Mouse (Mus musculus) kidney, adult 2 months (tissue): ENCODE measurements around the gene Celf2. TPM values are rescaled to one million over a fixed set of nuclear protein-coding genes. Genes with fewer than 3 reads are reported as not detected.

Experiments
- DNase-seq: peaks from one replicate; pipeline ENCODE4 v3.0.0; 2021
- H3K27ac ChIP-seq: fragments of 200-500 bp; 2 replicates; pipeline ENCODE4 v1.5.1; 2012; ENCODE audit warnings: low read depth, low read length, control low read depth, inconsistent platforms; ENCODE audit not compliant: insufficient read depth
- H3K27me3 ChIP-seq: fragments of 200-500 bp; replicated peaks from 2 replicates; pipeline ENCODE4 v1.6.1; 2012; ENCODE audit warnings: mild to moderate bottlenecking, moderate library complexity, low read length, inconsistent platforms; ENCODE audit not compliant: control insufficient read depth, insufficient read depth
- H3K36me3 ChIP-seq: fragments of 200-500 bp; 2 replicates; pipeline ENCODE4 v1.6.1; 2012; ENCODE audit warnings: mild to moderate bottlenecking, moderate library complexity, low read length, inconsistent platforms; ENCODE audit not compliant: control insufficient read depth, insufficient read depth
- H3K4me1 ChIP-seq: fragments of 200-500 bp; 2 replicates; pipeline ENCODE4 v1.6.1; 2011; ENCODE audit warnings: low read length; ENCODE audit not compliant: control insufficient read depth, insufficient read depth
- H3K4me3 ChIP-seq: fragments of 200-500 bp; 2 replicates; pipeline ENCODE4 v1.5.1; 2011; ENCODE audit warnings: mild to moderate bottlenecking, low read depth, low read length, control low read depth; ENCODE audit not compliant: insufficient read depth
- CTCF ChIP-seq: fragments of 200-500 bp; conservative IDR thresholded peaks from 2 replicates; pipeline ENCODE4 v1.5.1; 2011; ENCODE audit warnings: low read depth, mild to moderate bottlenecking, control low read depth, low read length, moderate library complexity, mixed read lengths; ENCODE audit not compliant: insufficient read depth, insufficient read length
- POLR2A ChIP-seq: fragments of 200-500 bp; IDR thresholded peaks from one replicate; pipeline ENCODE4 v1.6.1; 2011; ENCODE audit warnings: low read depth, low read length, control low read depth
- WGBS: fragments of 180-500 bp; shearing (Covaris S2); methylation state at CpG from one replicate; pipeline ENCODE4 v1.1.7; 2018; 5-methylcytosine and 5-hydroxymethylcytosine counted together
- polyA plus RNA-seq: library from polyadenylated mRNA; depleted of rRNA; stranded (reverse); fragments of >200 nt; gene quantifications from 2 replicates; pipeline ENCODE4 v1.2.3, GENCODE M21; 2012

The Celf2 gene
- polyA plus RNA-seq, 1 experiment = 11.5 TPM

GRCm38 (mm10) chr2:6884796-6885711 is 624.3 kb downstream of the Celf2 start:
- WGBS = 87% methylated on average over 8 of the region's 8 CpGs
- TF ChIP-seq POLR2A (no peak), CTCF (no peak)

GRCm38 (mm10) chr2:6883996-6884795 is 625.2 kb downstream of the Celf2 start:
- 82% methylated on average over 13 of the region's 13 CpGs for whole genome bisulfite sequencing
- no peaks in the 10 kb centered on the region for H3K36me3 ChIP-seq
- no peak overlapping the region for H3K27ac ChIP-seq
- DNase-seq = no peak
- no peaks in the 10 kb centered on the region for H3K27me3 ChIP-seq
- no peaks in the 10 kb centered on the region for H3K4me1 ChIP-seq
- no peak overlapping the region for H3K4me3 ChIP-seq
- TF ChIP-seq POLR2A (no peak), CTCF (no peak)

More at GRCm38 (mm10) chr2:6884796-6885711, 624.3 kb downstream of the Celf2 start:
- H3K27ac ChIP-seq = no peak overlapping the region
- H3K36me3 ChIP-seq = no peaks in the 10 kb centered on the region
- H3K4me1 ChIP-seq = no peaks in the 10 kb centered on the region
- no peak overlapping the region for H3K4me3 ChIP-seq
- no peak for DNase-seq
- H3K27me3 ChIP-seq = no peaks in the 10 kb centered on the region

GRCm38 (mm10) chr2:6882236-6882885 is 627.0 kb downstream of the Celf2 start:
- no peaks in the 10 kb centered on the region; the same call in 1 of the 2 replicates for H3K27me3 ChIP-seq
- no peak for DNase-seq
- TF ChIP-seq CTCF (no peak), POLR2A (no peak)
- H3K4me3 ChIP-seq = no peak overlapping the region
- WGBS = 81% methylated on average over 6 of the region's 6 CpGs
- H3K36me3 ChIP-seq = no peaks in the 10 kb centered on the region
- H3K4me1 ChIP-seq = no peaks in the 10 kb centered on the region
- H3K27ac ChIP-seq = no peak overlapping the region

- no peak overlapping the region for H3K27ac ChIP-seq
- DNase-seq = no peak
- no peak for TF ChIP-seq POLR2A
- TF ChIP-seq CTCF = no peak
Measured at GRCm38 (mm10) chr2:6880941-6881575, 628.3 kb downstream of the Celf2 start.

GRCm38 (mm10) chr2:6877094-6877493 is 632.3 kb downstream of the Celf2 start:
- Histone ChIP-seq H3K4me1 (no peaks in the 10 kb centered on the region), H3K4me3 (no peak overlapping the region), H3K27me3 (no peaks in the 10 kb centered on the region; the same call in 1 of the 2 replicates), H3K36me3 (no peaks in the 10 kb centered on the region), H3K27ac (no peak overlapping the region)
- 70% methylated on average over 5 of the region's 5 CpGs for WGBS
- no peak for DNase-seq
- TF ChIP-seq CTCF (no peak), POLR2A (no peak)

More at GRCm38 (mm10) chr2:6880941-6881575, 628.3 kb downstream of the Celf2 start:
- no peaks in the 10 kb centered on the region for H3K36me3 ChIP-seq
- WGBS = 87% methylated on average over 6 of the region's 6 CpGs
- no peak overlapping the region for H3K4me3 ChIP-seq
- H3K27me3 ChIP-seq = no peaks in the 10 kb centered on the region; the same call in 1 of the 2 replicates
- H3K4me1 ChIP-seq = no peaks in the 10 kb centered on the region

- DNase-seq = no peak
- Histone ChIP-seq H3K36me3 (no peaks in the 10 kb centered on the region), H3K27ac (no peak overlapping the region), H3K4me1 (no peaks in the 10 kb centered on the region), H3K4me3 (no peak overlapping the region), H3K27me3 (peaks cover 2% of the 10 kb centered on the region)
- TF ChIP-seq POLR2A (no peak), CTCF (no peak)
- 70% methylated on average over 5 of the region's 5 CpGs for WGBS
Measured at GRCm38 (mm10) chr2:6876547-6876946, 632.8 kb downstream of the Celf2 start.
